Mouse (Mus musculus) G1E (cell line): ENCODE data around the gene Nav3.

Experiments
- CTCF ChIP-seq: IDR thresholded peaks from 2 replicates; pipeline ENCODE4 v1.5.1; 2012; ENCODE audit warnings: low read depth, low read length, inconsistent platforms, mixed read lengths
- GATA1 ChIP-seq: IDR thresholded peaks from 2 replicates; pipeline ENCODE4 v1.6.1; 2012; ENCODE audit warnings: borderline replicate concordance, low read length, inconsistent platforms, mixed read lengths
- TAL1 ChIP-seq: conservative IDR thresholded peaks from 2 replicates; pipeline ENCODE4 v1.6.1; 2012; ENCODE audit warnings: low read depth, low read length, inconsistent platforms, mixed read lengths

- TF ChIP-seq CTCF (no peak), TAL1 (no peak), GATA1 (no peak)
Measured at GRCm38 (mm10) chr10:110317275-110317674, 138.7 kb downstream of the Nav3 start.
